Mouse (Mus musculus) brain, adult 10 weeks (tissue): ENCODE results near the gene Tgif2lx1. TPM values are rescaled to one million over a fixed set of nuclear protein-coding genes. Genes with fewer than 3 reads are reported as not detected.

Experiments used
- polyA plus RNA-seq: library from polyadenylated mRNA; stranded (reverse); fragments of 350-450 nt; fragmentation: Illumina TruSeq; extraction: RNeasy Lipid Tissue Mini Kit (QIAGEN cat#74804); gene quantifications from one replicate; pipeline ENCODE4 v1.2.3, GENCODE M21; 2015; ENCODE audit warnings: low read depth, low replicate concordance

The Tgif2lx1 gene
- not detected for polyA plus RNA-seq

GRCm38 (mm10) chrX:118480637-118481036 is at the start of gene Tgif2lx1:
Tgif2lx1 (minus strand) TSS chrX:118480737.

Other genes with a start within 250 kb of the Tgif2lx1 start
- not detected for gene Tgif2lx2, start 53.5 kb downstream of the Tgif2lx1 start, polyA plus RNA-seq